Mouse (Mus musculus) embryonic facial prominence, embryonic 13.5 days (tissue): ENCODE measurements around the gene Nrros. TPM values are rescaled to one million over a fixed set of nuclear protein-coding genes. Genes with fewer than 3 reads are reported as not detected.

Experiments
- ATAC-seq: fragments of 200-750 bp; cut with Nextera tagmentation; 2 replicates; pipeline ENCODE4 v1.8.0; 2017; ENCODE audit warnings: low read depth; ENCODE audit not compliant: insufficient number of reproducible peaks, insufficient read depth, low FRiP score, low TSS enrichment
- H3K27ac ChIP-seq: fragments of 300-500 bp; sonication (generic); 2 replicates; pipeline ENCODE4 v1.5.1; 2015; ENCODE audit warnings: moderate library complexity, mild to moderate bottlenecking, inconsistent platforms
- H3K27me3 ChIP-seq: fragments of 300-500 bp; sonication (generic); 2 replicates; pipeline ENCODE4 v1.6.1; 2015; ENCODE audit warnings: mild to moderate bottlenecking, inconsistent platforms
- H3K36me3 ChIP-seq: fragments of 300-500 bp; sonication (generic); 2 replicates; pipeline ENCODE4 v1.6.1; 2015; ENCODE audit warnings: mild to moderate bottlenecking, inconsistent platforms
- H3K4me1 ChIP-seq: fragments of 300-500 bp; sonication (generic); 2 replicates; pipeline ENCODE4 v1.6.1; 2015; ENCODE audit warnings: inconsistent platforms
- H3K4me2 ChIP-seq: fragments of 300-500 bp; sonication (generic); 2 replicates; pipeline ENCODE4 v1.6.1; 2015; ENCODE audit warnings: moderate library complexity, mild to moderate bottlenecking, inconsistent platforms
- H3K4me3 ChIP-seq: fragments of 300-500 bp; sonication (generic); 2 replicates; pipeline ENCODE4 v1.5.1; 2015; ENCODE audit warnings: mild to moderate bottlenecking, inconsistent platforms
- H3K9ac ChIP-seq: fragments of 300-500 bp; sonication (generic); 2 replicates; pipeline ENCODE4 v1.6.1; 2015; ENCODE audit warnings: mild to moderate bottlenecking, inconsistent platforms
- H3K9me3 ChIP-seq: fragments of 300-500 bp; sonication (generic); 2 replicates; pipeline ENCODE4 v1.6.1; 2016; ENCODE audit warnings: inconsistent platforms
- WGBS: fragments of 180-500 bp; shearing (Covaris S2); methylation state at CpG from one replicate; pipeline ENCODE4 v1.1.7; 2015; ENCODE audit warnings: mixed read lengths; 5-methylcytosine and 5-hydroxymethylcytosine counted together
- polyA plus RNA-seq: library from polyadenylated mRNA; unstranded; fragments of >200 nt; fragmentation: Nextera tagmentation; extraction: Ambion mirVana; gene quantifications from 2 replicates; pipeline ENCODE4 v1.2.1, GENCODE M21; 2015

Nrros gene
- polyA plus RNA-seq, 1 experiment from 2014 or later: 13.0 TPM

GRCm38 (mm10) chr16:32129449-32130189 lies 35.8 kb downstream of the Nrros start:
- no peak for ATAC-seq
- no peaks in the 10 kb centered on the region for H3K27me3 ChIP-seq
- H3K27ac ChIP-seq: no peak overlapping the region
- H3K4me3 ChIP-seq: no peak overlapping the region
- no peaks in the 10 kb centered on the region for H3K9me3 ChIP-seq
- H3K4me2 ChIP-seq: peak overlapping the region; percentile 11; the same call in 1 of the 2 replicates
- no peaks in the 10 kb centered on the region; the same call in 1 of the 2 replicates for H3K4me1 ChIP-seq
- 81% methylated on average over 20 of the region's 20 CpGs for WGBS
- H3K9ac ChIP-seq: no peak overlapping the region
- no peaks in the 10 kb centered on the region for H3K36me3 ChIP-seq

GRCm38 (mm10) chr16:32127046-32127445 lies 38.3 kb downstream of the Nrros start:
- Histone ChIP-seq H3K9ac (no peak overlapping the region), H3K4me1 (no peaks in the 10 kb centered on the region; the same call in 1 of the 2 replicates), H3K4me3 (no peak overlapping the region), H3K27ac (peak overlapping the region; percentile 48; the same call in 1 of the 2 replicates), H3K9me3 (no peaks in the 10 kb centered on the region), H3K36me3 (no peaks in the 10 kb centered on the region), H3K4me2 (no peak overlapping the region), H3K27me3 (no peaks in the 10 kb centered on the region)
- ATAC-seq: no peak
- 85% methylated on average over 4 of the region's 4 CpGs for WGBS

GRCm38 (mm10) chr16:32125364-32125763 lies 40.0 kb downstream of the Nrros start:
- WGBS: 89% methylated on average over 3 of the region's 3 CpGs
- no peaks in the 10 kb centered on the region for H3K9me3 ChIP-seq
- H3K36me3 ChIP-seq: no peaks in the 10 kb centered on the region
- ATAC-seq: no peak
- no peak overlapping the region for H3K4me3 ChIP-seq
- no peaks in the 10 kb centered on the region; the same call in 1 of the 2 replicates for H3K4me1 ChIP-seq
- no peak overlapping the region for H3K27ac ChIP-seq
- H3K9ac ChIP-seq: no peak overlapping the region
- H3K4me2 ChIP-seq: no peak overlapping the region
- H3K27me3 ChIP-seq: no peaks in the 10 kb centered on the region

- Histone ChIP-seq H3K4me3 (no peak overlapping the region), H3K36me3 (no peaks in the 10 kb centered on the region), H3K4me1 (no peaks in the 10 kb centered on the region), H3K9me3 (no peaks in the 10 kb centered on the region), H3K4me2 (no peak overlapping the region), H3K27ac (no peak overlapping the region), H3K9ac (no peak overlapping the region), H3K27me3 (no peaks in the 10 kb centered on the region)
- ATAC-seq: no peak
- 65% methylated on average over 17 of the region's 17 CpGs for WGBS
These were observed 40.7 kb downstream of the Nrros start for GRCm38 (mm10) chr16:32124444-32125335.

- 85% methylated on average over 7 of the region's 7 CpGs for WGBS
- H3K9me3 ChIP-seq: no peaks in the 10 kb centered on the region
- no peaks in the 10 kb centered on the region for H3K36me3 ChIP-seq
- H3K27ac ChIP-seq: no peak overlapping the region
- H3K4me2 ChIP-seq: no peak overlapping the region
- H3K4me3 ChIP-seq: no peak overlapping the region
- no peaks in the 10 kb centered on the region for H3K4me1 ChIP-seq
- no peak for ATAC-seq
- no peaks in the 10 kb centered on the region for H3K27me3 ChIP-seq
- H3K9ac ChIP-seq: no peak overlapping the region
These were observed 41.4 kb downstream of the Nrros start for GRCm38 (mm10) chr16:32124020-32124419.

- Histone ChIP-seq H3K27me3 (no peaks in the 10 kb centered on the region), H3K9ac (no peak overlapping the region), H3K4me2 (no peak overlapping the region), H3K4me1 (0 out of 2 replicates have a peak, but pooled peaks cover 3% of the 10 kb centered on the region), H3K36me3 (no peaks in the 10 kb centered on the region), H3K9me3 (no peaks in the 10 kb centered on the region), H3K27ac (no peak overlapping the region), H3K4me3 (no peak overlapping the region)
- 74% methylated on average over 3 of the region's 3 CpGs for WGBS
- no peak for ATAC-seq
These were observed 44.9 kb downstream of the Nrros start for GRCm38 (mm10) chr16:32120454-32120853.

DNA sequence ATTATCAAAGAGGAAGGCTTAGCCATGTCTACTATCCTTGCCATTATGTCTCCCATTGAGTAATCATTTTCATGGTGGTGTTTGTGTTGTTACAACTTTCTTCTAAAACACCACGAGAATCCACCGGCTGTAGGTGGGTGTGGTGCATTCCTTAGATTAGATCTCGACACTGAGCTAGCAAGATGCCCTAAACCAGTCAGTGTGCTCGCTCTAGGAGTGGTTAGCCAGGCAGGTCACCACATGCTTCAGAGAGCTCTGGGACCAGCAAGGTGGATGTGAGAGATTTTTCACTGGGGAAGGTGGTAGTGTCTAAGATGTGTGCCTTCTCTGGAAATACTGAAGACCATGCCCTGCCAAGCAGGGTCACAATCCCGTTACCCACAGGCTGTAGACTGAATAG lies 49.2 kb downstream of the Nrros start:
- Histone ChIP-seq H3K4me2 (no peak overlapping the region), H3K27ac (no peak overlapping the region), H3K4me3 (no peak overlapping the region), H3K9me3 (no peaks in the 10 kb centered on the region), H3K4me1 (0 out of 2 replicates have a peak, but pooled peaks cover 3% of the 10 kb centered on the region), H3K27me3 (no peaks in the 10 kb centered on the region), H3K36me3 (no peaks in the 10 kb centered on the region), H3K9ac (no peak overlapping the region)
- ATAC-seq: no peak
- WGBS: 47% methylated on average over 5 of the region's 5 CpGs

DNA sequence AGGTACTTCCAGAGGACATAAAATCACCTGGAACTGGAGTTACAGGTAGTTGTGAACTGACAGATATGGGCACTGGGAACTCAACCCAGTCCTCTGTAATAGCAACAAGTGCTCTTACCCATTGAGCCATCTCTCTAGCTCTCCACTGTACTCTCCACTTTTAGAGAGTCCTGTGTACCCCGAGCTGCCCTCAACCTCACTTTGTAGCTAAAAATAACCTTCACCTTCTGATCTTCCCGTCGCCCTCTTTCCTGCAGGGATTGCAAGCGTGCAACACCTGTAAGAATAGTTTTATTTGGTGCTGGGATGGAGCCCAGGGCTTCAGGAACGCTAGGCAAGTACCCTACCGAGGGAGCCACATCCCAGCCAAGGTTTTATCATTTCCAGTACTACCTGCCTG lies 49.6 kb downstream of the Nrros start:
- no peaks in the 10 kb centered on the region for H3K36me3 ChIP-seq
- H3K4me2 ChIP-seq: 0 out of 2 replicates have a peak overlapping the region, but pooled peaks have one; percentile 14
- H3K27me3 ChIP-seq: no peaks in the 10 kb centered on the region
- no peak overlapping the region for H3K27ac ChIP-seq
- no peak for ATAC-seq
- 60% methylated on average over 6 of the region's 6 CpGs for WGBS
- H3K4me1 ChIP-seq: 0 out of 2 replicates have a peak, but pooled peaks cover 3% of the 10 kb centered on the region
- no peak overlapping the region for H3K4me3 ChIP-seq
- H3K9me3 ChIP-seq: no peaks in the 10 kb centered on the region
- no peak overlapping the region for H3K9ac ChIP-seq

- Histone ChIP-seq H3K9me3 (no peaks in the 10 kb centered on the region), H3K4me3 (no peak overlapping the region), H3K36me3 (0 out of 2 replicates have a peak, but pooled peaks cover 5% of the 10 kb centered on the region), H3K4me2 (0 out of 2 replicates have a peak overlapping the region, but pooled peaks have one; percentile 14), H3K27me3 (no peaks in the 10 kb centered on the region), H3K4me1 (0 out of 2 replicates have a peak, but pooled peaks cover 3% of the 10 kb centered on the region), H3K9ac (no peak overlapping the region), H3K27ac (no peak overlapping the region)
- ATAC-seq: no peak
- 9% methylated on average over 15 of the region's 15 CpGs for WGBS
These were observed 50.3 kb downstream of the Nrros start for GRCm38 (mm10) chr16:32114968-32115695.

DNA sequence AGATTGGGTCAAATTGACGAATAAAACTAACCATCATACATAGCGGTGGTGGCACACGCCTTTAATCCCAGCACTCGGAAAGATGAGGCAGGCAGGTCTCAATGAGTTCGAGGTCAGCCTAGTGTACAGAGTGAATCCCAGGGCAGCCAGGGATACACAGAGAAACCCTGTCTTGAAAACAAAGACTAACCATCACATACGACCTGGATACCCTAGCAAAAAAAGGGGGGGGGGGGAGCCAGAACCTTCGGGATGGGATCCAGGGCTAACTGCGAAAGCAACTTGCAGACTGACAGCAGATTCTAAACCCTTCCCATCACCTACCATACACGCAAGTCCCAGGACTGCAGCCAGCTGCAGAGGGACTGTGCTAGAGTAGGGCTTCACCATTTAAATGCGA lies 51.0 kb downstream of the Nrros start:
- 86% methylated on average over 10 of the region's 10 CpGs for WGBS
- no peak for ATAC-seq
- no peak overlapping the region for H3K4me3 ChIP-seq
- no peak overlapping the region for H3K4me2 ChIP-seq
- H3K27me3 ChIP-seq: no peaks in the 10 kb centered on the region
- 0 out of 2 replicates have a peak, but pooled peaks cover 8% of the 10 kb centered on the region for H3K36me3 ChIP-seq
- no peaks in the 10 kb centered on the region for H3K9me3 ChIP-seq
- 0 out of 2 replicates have a peak, but pooled peaks cover 3% of the 10 kb centered on the region for H3K4me1 ChIP-seq
- no peak overlapping the region for H3K9ac ChIP-seq
- no peak overlapping the region for H3K27ac ChIP-seq
